Mouse (Mus musculus) midbrain, embryonic 13.5 days (tissue): Measurements from ENCODE around the gene Ccnd1. TPM values are rescaled to one million over a fixed set of nuclear protein-coding genes. Genes with fewer than 3 reads are reported as not detected.
A peak's percentile ranks its signal among the peaks of the same experiment; 100 is the strongest.
"Not testable (repeated sequence)": the region's sequence is repeated elsewhere in the genome, so short reads cannot be mapped to it uniquely, and the experiment has no call there.

Source experiments
- ATAC-seq: fragments of 200-750 bp; cut with Nextera tagmentation; 2 replicates; pipeline ENCODE4 v1.8.0; 2017; ENCODE audit warnings: mild to moderate bottlenecking, moderate TSS enrichment, moderate library complexity
- H3K27ac ChIP-seq: fragments of 300-500 bp; sonication (generic); 2 replicates; pipeline ENCODE4 v1.5.1; 2015; ENCODE audit warnings: inconsistent platforms, mild to moderate bottlenecking, moderate library complexity
- H3K27me3 ChIP-seq: fragments of 300-500 bp; sonication (generic); 2 replicates; pipeline ENCODE4 v1.6.1; 2015; ENCODE audit warnings: mild to moderate bottlenecking, inconsistent platforms
- H3K36me3 ChIP-seq: fragments of 300-500 bp; sonication (generic); 2 replicates; pipeline ENCODE4 v1.6.1; 2015; ENCODE audit warnings: mild to moderate bottlenecking, inconsistent platforms
- H3K4me1 ChIP-seq: fragments of 300-500 bp; sonication (generic); replicated peaks from 2 replicates; pipeline ENCODE4 v1.6.1; 2015; ENCODE audit warnings: inconsistent platforms
- H3K4me2 ChIP-seq: fragments of 300-500 bp; sonication (generic); replicated peaks from 2 replicates; pipeline ENCODE4 v1.6.1; 2015; ENCODE audit warnings: moderate library complexity, mild to moderate bottlenecking, inconsistent platforms
- H3K4me3 ChIP-seq: fragments of 300-500 bp; sonication (generic); replicated peaks from 2 replicates; pipeline ENCODE4 v1.5.1; 2015; ENCODE audit warnings: mild to moderate bottlenecking, inconsistent platforms
- H3K9ac ChIP-seq: fragments of 300-500 bp; sonication (generic); replicated peaks from 2 replicates; pipeline ENCODE4 v1.6.1; 2015; ENCODE audit warnings: mild to moderate bottlenecking, inconsistent platforms
- H3K9me3 ChIP-seq: fragments of 300-500 bp; sonication (generic); 2 replicates; pipeline ENCODE4 v1.6.1; 2016; ENCODE audit warnings: mild to moderate bottlenecking, inconsistent platforms
- WGBS: fragments of 180-500 bp; shearing (Covaris S2); methylation state at CpG from one replicate; pipeline ENCODE4 v1.1.7; 2015; 5-methylcytosine and 5-hydroxymethylcytosine counted together
- polyA plus RNA-seq: library from polyadenylated mRNA; unstranded; fragments of >200 nt; fragmentation: Nextera tagmentation; extraction: Ambion mirVana; gene quantifications from 2 replicates; pipeline ENCODE4 v1.2.1, GENCODE M21; 2015

Gene Ccnd1
- polyA plus RNA-seq, 1 experiment from 2014 or later = 143 TPM

GRCm38 (mm10) chr7:144928009-144928888 is 11.5 kb downstream of the Ccnd1 start:
- H3K27ac ChIP-seq = no peak overlapping the region
- H3K4me2 ChIP-seq = no peak overlapping the region
- ATAC-seq = no peak
- H3K4me3 ChIP-seq = no peak overlapping the region
- peaks cover 44% of the 10 kb centered on the region for H3K36me3 ChIP-seq
- H3K9me3 ChIP-seq = no peaks in the 10 kb centered on the region
- H3K9ac ChIP-seq = no peak overlapping the region
- 78% methylated on average over 4 of the region's 4 CpGs for WGBS
- H3K27me3 ChIP-seq = no peaks in the 10 kb centered on the region
- peaks cover 15% of the 10 kb centered on the region for H3K4me1 ChIP-seq

- Histone ChIP-seq H3K27ac (no peak overlapping the region), H3K27me3 (no peaks in the 10 kb centered on the region), H3K9me3 (no peaks in the 10 kb centered on the region), H3K4me1 (peaks cover 15% of the 10 kb centered on the region), H3K4me2 (no peak overlapping the region), H3K9ac (no peak overlapping the region), H3K36me3 (peaks cover 43% of the 10 kb centered on the region), H3K4me3 (no peak overlapping the region)
- WGBS = 86% methylated on average over 2 of the region's 2 CpGs
- no peak for ATAC-seq
These were observed 12.1 kb downstream of the Ccnd1 start for GRCm38 (mm10) chr7:144927591-144927990.

GRCm38 (mm10) chr7:144918823-144919222 is 20.9 kb downstream of the Ccnd1 start:
- ATAC-seq = no peak
- no peak overlapping the region for H3K27ac ChIP-seq
- H3K9me3 ChIP-seq = no peaks in the 10 kb centered on the region
- H3K27me3 ChIP-seq = no peaks in the 10 kb centered on the region
- H3K9ac ChIP-seq = no peak overlapping the region
- peaks cover 19% of the 10 kb centered on the region for H3K4me1 ChIP-seq
- H3K4me3 ChIP-seq = no peak overlapping the region
- peaks cover 68% of the 10 kb centered on the region for H3K36me3 ChIP-seq
- WGBS = 72% methylated on average over 1 of the region's 1 CpGs
- no peak overlapping the region for H3K4me2 ChIP-seq

- Histone ChIP-seq H3K4me2 (peak within 1 kb of the TSS; percentile 85), H3K36me3 (peaks cover 33% of the 10 kb centered on the region), H3K9me3 (no peaks in the 10 kb centered on the region), H3K4me3 (peak within 1 kb of the TSS; percentile 76), H3K27ac (peak within 1 kb of the TSS; percentile 78), H3K9ac (peak within 1 kb of the TSS; percentile 82), H3K27me3 (no peaks in the 10 kb centered on the region), H3K4me1 (peaks cover 19% of the 10 kb centered on the region)
- 1% methylated on average over 55 of the region's 55 CpGs for WGBS
- peak; percentile 95 for ATAC-seq
These were observed 24.6 kb downstream of the Ccnd1 start, which contains the start of gene LTO1 for GRCm38 (mm10) chr7:144914948-144915750. Gene LTO1, plus strand, starts transcription at chr7:144915100.

GRCm38 (mm10) chr7:144914296-144914947 is 25.3 kb downstream of the Ccnd1 start:
- no peaks in the 10 kb centered on the region for H3K27me3 ChIP-seq
- no peaks in the 10 kb centered on the region for H3K9me3 ChIP-seq
- H3K9ac ChIP-seq = peak overlapping the region; percentile 82; the same call in 1 of the 2 replicates
- peak overlapping the region; percentile 76 for H3K4me3 ChIP-seq
- 7% methylated on average over 17 of the region's 17 CpGs for WGBS
- H3K36me3 ChIP-seq = peaks cover 26% of the 10 kb centered on the region
- peak overlapping the region; percentile 85 for H3K4me2 ChIP-seq
- ATAC-seq = peak; percentile 96
- peak overlapping the region; percentile 78 for H3K27ac ChIP-seq
- peaks cover 19% of the 10 kb centered on the region for H3K4me1 ChIP-seq

GRCm38 (mm10) chr7:144912897-144913296 is 26.8 kb downstream of the Ccnd1 start:
- no peaks in the 10 kb centered on the region for H3K9me3 ChIP-seq
- no peaks in the 10 kb centered on the region; the same call in 1 of the 2 replicates for H3K27me3 ChIP-seq
- no peak for ATAC-seq
- H3K4me1 ChIP-seq = peaks cover 19% of the 10 kb centered on the region
- H3K4me2 ChIP-seq = no peak overlapping the region
- no peak overlapping the region for H3K9ac ChIP-seq
- H3K36me3 ChIP-seq = peaks cover 12% of the 10 kb centered on the region
- no peak overlapping the region for H3K27ac ChIP-seq
- H3K4me3 ChIP-seq = no peak overlapping the region
- 71% methylated on average over 4 of the region's 4 CpGs for whole genome bisulfite sequencing

- H3K9me3 ChIP-seq = no peaks in the 10 kb centered on the region
- H3K27me3 ChIP-seq = peaks cover under 1% of the 10 kb centered on the region; the same call in 1 of the 2 replicates
- no peak overlapping the region for H3K4me3 ChIP-seq
- no peaks in the 10 kb centered on the region for H3K36me3 ChIP-seq
- 83% methylated on average over 1 of the region's 1 CpGs for WGBS
- no peak overlapping the region for H3K4me2 ChIP-seq
- H3K27ac ChIP-seq = no peak overlapping the region
- peaks cover 12% of the 10 kb centered on the region for H3K4me1 ChIP-seq
- ATAC-seq = no peak
- H3K9ac ChIP-seq = no peak overlapping the region
These were observed 28.6 kb downstream of the Ccnd1 start for GRCm38 (mm10) chr7:144911121-144911520.

GRCm38 (mm10) chr7:144908705-144909104 is 31.0 kb downstream of the Ccnd1 start:
- ATAC-seq = peak; percentile 51
- 38% methylated on average over 7 of the region's 7 CpGs for WGBS

GRCm38 (mm10) chr7:144907793-144908192 is 31.9 kb downstream of the Ccnd1 start:
- H3K4me3 ChIP-seq = no peak overlapping the region
- no peak overlapping the region for H3K4me2 ChIP-seq
- no peak overlapping the region for H3K9ac ChIP-seq
- H3K27me3 ChIP-seq = peaks cover 3% of the 10 kb centered on the region; the same call in 1 of the 2 replicates
- 18% methylated on average over 8 of the region's 8 CpGs for WGBS
- peaks cover 4% of the 10 kb centered on the region; the same call in 1 of the 2 replicates for H3K4me1 ChIP-seq
- no peak overlapping the region for H3K27ac ChIP-seq
- H3K9me3 ChIP-seq = peaks cover 3% of the 10 kb centered on the region; the same call in 1 of the 2 replicates
- ATAC-seq = no peak
- H3K36me3 ChIP-seq = no peaks in the 10 kb centered on the region

More at GRCm38 (mm10) chr7:144908705-144909104, 31.0 kb downstream of the Ccnd1 start:
- Histone ChIP-seq H3K27ac (no peak overlapping the region), H3K9me3 (peaks cover 3% of the 10 kb centered on the region; the same call in 1 of the 2 replicates), H3K27me3 (peaks cover 3% of the 10 kb centered on the region; the same call in 1 of the 2 replicates), H3K36me3 (no peaks in the 10 kb centered on the region), H3K4me3 (no peak overlapping the region), H3K4me1 (peaks cover 4% of the 10 kb centered on the region; the same call in 1 of the 2 replicates), H3K4me2 (no peak overlapping the region), H3K9ac (no peak overlapping the region)

GRCm38 (mm10) chr7:144906708-144907397 is 32.9 kb downstream of the Ccnd1 start:
- peak overlapping the region; percentile 20 for H3K4me3 ChIP-seq
- no peak overlapping the region for H3K27ac ChIP-seq
- WGBS = 10% methylated on average over 28 of the region's 28 CpGs
- H3K9me3 ChIP-seq = peaks cover 3% of the 10 kb centered on the region; the same call in 1 of the 2 replicates
- peak overlapping the region; percentile 49 for H3K4me2 ChIP-seq
- H3K27me3 ChIP-seq = peaks cover 3% of the 10 kb centered on the region; the same call in 1 of the 2 replicates
- ATAC-seq = peak; percentile 65
- H3K4me1 ChIP-seq = peaks cover 4% of the 10 kb centered on the region; the same call in 1 of the 2 replicates
- H3K9ac ChIP-seq = 0 out of 2 replicates have a peak overlapping the region, but pooled peaks have one; percentile 52
- H3K36me3 ChIP-seq = no peaks in the 10 kb centered on the region

GRCm38 (mm10) chr7:144905514-144905913 is 34.2 kb downstream of the Ccnd1 start:
- WGBS = 99% methylated on average over 3 of the region's 3 CpGs
- H3K9ac ChIP-seq, ATAC-seq, H3K4me1 ChIP-seq, H3K27me3 ChIP-seq, H3K36me3 ChIP-seq, H3K4me3 ChIP-seq, H3K27ac ChIP-seq, H3K9me3 ChIP-seq, H3K4me2 ChIP-seq: not testable (repeated sequence)
